Mouse (Mus musculus): Measurements from ENCODE around the gene Slc44a1.

Slc44a1 gene

DNA sequence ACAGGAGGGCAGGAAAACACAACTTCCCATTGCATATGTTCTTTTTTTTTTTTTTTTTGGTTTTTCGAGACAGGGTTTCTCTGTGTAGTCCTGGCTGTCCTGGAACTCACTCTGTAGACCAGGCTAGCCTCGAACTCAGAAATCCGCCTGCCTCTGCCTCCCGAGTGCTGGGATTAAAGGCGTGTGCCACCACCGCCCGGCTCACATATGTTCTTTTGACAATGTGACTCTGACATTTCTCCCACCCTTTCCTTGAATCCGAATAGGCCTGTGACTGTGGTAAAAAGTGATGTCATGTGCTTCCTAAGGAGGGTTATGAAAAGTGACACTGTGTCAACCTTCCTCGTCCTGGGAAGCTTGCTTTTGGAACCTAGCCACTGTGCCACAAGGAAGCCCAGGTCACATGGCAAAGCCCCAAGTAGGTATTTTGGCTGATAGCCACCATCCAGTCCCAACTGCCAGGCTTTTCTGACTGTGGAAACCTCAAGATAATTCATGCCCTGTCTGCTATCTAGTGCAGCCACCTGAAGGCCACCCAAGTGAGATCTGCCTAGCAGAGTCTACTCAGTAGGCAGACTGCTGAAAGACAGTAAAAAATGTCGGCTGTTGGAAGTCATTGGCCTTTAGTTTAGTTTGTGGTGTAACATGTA lies 8.5 kb upstream of the Slc44a1 start:
- DNase-seq = peak; percentile 42 to 44

DNA sequence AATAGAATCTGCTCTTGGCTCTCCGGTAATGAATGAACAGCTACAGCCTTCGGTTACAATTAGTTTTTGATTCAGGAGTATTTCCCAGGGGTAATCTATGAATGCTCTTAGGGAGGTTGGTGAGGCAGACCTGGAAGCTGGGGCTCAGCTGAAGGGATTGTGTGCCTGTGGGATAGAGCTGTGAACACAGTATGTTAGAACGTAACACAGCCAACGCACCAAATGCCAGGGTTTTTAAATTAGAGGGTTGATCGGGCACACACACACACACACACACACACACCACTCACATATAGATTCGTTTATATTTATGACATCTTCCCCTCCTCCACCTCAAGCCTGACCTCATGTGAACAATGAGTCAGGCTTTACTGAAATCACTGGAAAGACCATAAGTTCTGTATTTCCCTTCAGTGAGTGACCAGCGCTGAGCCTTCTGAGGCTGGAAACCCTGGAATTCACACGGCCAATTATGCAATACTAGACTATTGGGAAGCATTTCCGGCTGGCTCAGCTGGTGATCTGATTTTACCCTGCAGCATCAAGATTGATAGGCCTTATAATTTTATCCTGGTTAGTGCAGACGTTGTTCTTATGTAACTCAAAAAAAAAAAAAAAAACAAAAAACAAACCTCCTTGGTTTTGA lies 3.0 kb upstream of the Slc44a1 start:
- DNase-seq = peak; percentile 13 to 28

DNA sequence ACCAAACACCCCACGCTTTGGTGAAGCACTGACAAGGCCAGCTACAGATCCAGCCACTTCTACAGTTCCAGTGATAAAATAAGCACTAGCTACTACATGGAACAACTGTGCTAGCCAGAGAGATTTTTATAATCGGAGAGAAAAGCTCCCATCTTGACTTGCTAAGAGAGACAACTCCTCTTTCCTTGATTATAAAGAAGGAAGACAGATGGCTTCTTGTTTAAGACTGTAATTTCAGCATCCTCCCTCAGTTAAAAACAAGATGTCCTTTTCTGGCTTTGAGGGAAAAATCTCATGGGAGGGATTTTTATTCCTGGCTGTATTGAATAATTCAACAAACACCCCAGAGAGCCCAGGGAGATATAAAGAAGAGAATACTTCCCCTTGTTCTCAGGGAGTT lies 1.8 kb upstream of the Slc44a1 start:
- DNase-seq = no peak

DNA sequence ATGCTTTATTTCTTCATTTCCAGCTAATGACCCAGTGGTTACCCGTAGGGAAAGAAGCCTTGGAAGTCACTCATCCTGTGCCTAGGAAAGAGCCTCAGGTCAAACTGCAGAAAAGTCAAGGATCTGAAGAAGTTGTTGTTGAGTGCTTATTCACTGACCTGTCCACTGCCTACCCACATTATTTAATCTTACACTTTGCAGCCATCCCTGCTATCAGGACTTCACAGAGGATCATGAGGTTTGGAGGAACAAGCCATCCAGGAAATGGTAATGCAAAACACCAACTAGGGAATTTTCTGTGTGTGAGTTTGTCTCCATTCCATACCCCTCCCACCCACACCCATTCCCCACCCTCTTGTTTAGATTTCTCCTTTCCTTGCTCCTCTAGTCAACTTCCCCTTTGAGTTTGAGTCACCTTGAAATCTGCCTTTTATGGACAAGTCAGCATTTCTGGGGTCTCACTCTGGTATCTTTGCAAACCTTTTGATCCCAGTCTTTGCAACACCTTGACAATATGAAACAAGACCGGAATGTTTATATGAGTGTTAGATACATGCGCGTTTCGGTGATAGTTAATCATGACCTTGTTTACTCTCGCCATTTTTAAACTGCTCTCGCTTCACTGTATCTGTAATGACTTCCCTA lies 1.3 kb upstream of the Slc44a1 start:
- no peak for DNase-seq

DNA sequence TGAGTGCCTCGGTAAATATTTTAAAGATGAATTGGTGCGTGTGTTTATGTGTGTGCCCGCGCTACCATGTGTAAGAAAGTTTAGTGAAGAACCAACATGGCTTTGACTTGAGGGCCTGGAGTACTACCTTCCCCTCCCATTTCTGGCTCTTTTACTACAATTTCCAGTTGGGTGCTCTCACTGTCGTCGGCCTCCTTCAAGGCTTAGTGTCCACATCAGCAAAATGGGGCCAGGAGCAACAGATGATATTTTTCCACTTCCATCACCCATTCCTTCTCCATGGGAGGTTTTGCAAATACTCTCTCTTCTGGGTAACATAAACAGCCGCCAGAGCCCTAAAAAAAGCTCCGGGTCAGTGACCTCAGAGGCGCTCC lies 590 bp upstream of the Slc44a1 start:
- DNase-seq = no peak

DNA sequence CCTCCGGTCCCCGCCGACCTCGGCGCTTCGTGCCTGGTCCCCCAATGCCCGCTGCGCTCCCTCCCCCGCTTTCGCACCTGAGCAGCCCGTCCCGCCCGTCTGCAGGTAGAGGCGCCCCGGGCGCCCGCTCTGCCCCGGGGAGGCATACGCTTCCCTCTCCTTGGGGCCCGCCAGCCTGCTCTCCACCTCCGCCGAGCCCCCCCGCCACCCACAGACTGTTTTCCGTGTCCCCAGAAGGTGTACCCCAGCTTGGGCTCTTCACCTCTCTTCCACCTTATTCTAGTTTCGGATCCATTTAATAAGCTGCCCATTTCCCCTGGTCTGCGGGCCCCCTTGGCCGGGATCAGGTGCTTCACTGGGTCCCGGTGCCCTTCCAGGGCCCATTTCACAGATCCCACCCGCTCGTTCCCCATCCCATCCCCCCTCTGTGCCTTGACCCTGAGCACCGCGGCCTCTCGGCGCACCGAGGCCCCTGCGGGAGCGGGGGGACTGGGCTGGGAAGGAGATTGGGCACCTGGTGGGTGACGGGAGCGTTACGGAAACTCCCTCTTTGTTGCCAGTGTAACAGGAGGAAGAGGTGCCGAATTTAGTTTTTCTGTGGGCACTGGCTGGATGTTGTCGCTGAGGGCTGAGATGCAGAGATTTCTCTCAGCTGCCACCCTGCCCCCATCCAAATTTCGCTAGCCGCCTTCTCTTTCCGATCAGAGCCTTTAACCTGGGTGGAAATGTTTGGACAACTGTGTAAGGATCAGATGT lies 781 bp downstream of the Slc44a1 start:
- peak; percentile 46 to 47 for DNase-seq

DNA sequence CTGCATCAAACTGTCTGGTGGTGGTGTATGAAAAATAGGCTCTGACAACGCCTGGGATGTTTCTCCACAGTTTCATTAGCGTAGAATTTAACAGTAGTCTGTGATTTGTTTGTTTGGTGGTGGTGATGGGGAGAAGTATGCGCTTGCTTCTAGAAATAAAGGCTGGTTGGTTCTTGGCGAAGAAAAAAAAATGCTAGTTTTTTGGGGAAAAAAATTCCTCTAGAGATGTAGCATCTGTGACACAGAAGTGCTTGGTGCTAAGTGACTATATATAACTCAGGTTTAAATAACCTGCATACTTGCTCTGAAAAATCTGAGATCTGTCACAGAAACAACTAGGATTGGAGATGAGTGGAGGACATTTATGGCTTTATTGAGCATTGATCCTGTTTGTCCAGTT lies 1.5 kb downstream of the Slc44a1 start:
- DNase-seq = no peak

DNA sequence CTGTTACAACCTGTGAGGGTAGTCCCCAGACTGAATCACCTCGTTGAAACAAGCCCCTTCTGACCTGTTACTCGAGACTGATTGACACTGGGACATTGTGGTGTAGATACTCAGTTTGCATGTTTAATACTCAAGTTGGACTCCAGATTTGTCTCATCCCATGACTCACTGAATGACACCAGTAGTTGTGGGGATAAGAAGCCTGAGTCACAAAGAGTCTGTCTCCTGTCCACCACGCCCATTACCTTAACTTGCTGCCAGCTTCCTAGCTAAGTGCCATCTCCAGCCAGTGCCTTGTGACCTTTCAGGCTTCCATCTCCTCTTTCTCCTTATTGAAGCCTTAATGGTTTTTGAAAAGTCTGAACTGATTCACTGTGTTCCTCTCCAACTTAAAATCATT lies 6.0 kb downstream of the Slc44a1 start:
- DNase-seq = no peak

DNA sequence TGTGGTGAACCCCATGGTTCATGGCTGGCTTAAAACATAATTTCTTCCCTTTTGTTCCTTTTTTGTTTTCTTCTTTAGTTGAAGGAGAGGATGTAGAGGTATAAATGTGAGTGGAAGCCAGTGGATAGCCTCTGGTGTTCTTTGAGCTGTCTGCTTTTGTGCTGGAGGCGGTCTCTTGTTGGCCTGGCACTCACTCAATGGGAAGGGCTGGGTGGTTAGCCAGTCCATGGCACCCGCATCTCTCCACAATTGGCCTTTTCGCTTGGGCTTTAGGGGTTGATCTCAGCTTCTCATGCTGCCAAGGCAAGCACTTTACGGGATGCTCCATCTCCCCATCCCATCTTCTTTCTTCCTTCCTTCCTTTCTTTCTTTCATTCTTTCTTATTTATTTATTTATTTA lies 7.6 kb downstream of the Slc44a1 start:
- no peak for DNase-seq

DNA sequence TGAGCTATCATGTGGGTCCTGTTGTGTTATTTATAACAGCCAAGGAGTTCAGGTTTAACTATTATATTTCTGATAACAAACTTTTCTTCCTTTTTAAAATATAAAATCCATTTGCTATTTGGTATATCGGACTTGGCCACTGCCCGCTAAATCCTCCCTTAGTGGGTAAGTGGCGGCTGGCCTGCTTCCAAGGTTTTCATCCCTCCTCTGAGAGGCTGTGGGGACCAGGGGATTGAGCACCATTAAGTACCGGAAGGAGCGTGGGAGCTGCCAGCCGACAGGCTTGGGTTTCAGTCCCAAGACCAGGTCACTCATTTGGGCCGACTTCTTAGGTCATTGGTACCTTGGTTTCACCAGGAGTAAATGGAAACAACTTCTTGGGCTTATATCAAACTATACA lies 10.5 kb downstream of the Slc44a1 start:
- DNase-seq = peak; percentile 22 to 46

DNA sequence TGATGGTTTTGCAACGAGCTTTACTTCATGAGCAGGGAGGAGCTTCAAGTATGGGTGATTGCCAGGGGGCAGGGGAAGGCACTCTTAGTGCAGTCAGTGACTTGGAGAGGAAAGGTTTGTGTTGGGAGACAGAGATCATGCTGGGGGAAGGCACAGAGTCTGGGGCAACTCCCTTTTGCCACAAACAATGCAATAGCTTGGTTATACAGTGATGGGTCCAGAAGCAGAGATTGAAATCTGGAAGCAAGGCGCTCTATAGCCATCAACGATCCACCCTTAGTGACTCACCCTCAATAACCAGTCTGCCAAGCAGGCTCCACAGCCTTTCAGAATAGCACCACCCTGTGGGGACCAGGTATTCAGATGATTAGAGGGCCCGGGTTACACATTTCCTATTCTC lies 11.7 kb downstream of the Slc44a1 start:
- DNase-seq = peak in 1 of 2 experiments; percentile 28

DNA sequence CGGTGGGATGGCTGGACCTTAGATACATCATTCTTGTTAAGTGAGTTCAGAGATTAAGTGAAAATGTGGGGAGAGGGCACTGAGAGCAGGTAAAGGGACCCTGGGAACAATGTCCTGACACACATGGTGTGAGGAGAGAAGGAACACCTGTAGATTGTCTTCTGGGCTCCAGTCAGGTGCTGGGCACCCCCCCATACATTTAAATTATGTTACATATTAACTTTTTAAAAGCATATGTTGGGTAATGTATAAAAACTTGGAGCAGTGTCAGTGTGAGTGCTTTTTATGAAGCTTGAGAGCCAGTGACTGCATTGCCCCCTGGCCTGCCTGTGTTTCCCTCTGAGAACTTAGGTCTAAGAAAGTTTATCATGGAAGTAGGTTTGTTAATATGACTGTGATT lies 12.2 kb downstream of the Slc44a1 start:
- DNase-seq = no peak

DNA sequence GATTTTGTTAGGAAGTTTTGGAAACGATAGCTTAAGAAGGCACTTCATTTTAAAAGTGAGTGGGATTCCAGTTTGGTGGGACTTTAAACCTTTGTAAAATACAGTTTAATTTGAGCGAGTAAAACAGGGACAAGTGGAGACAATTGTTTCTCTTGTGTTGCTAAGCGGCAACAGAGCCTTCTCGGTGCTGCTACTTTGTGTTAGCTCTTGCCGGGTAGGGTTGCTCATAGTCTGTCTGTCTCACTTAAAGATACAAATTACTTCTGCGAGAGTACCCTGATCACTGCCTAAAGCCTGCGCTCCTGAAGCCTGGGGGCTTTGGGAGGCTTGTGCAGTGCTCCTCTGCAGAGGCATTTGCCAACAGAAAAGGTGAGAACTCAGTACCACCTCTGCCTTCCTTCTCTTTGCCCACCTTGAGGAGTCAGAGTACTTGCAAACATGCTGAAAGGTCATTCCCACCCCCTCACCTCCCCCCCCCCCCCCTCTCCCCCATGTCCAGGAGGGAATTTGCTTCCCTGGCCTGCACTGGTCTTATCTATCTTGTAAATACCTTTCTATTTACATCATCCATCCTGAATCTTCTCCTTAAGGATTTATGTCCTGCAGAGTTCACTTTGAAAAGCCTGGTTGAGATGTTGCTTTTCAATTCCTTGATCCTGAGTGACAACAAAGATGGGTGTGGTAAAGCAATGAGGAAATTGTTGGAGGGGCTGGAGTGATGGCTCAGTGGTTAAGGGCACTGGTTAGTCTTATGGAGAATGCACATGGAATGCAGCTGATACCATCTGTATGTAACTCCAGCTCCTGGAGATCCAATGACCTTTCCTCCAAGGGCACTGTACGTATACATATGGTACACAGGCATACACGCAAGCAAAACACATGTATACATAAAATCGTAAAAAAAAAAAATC lies 13.0 kb downstream of the Slc44a1 start:
- DNase-seq = no peak

DNA sequence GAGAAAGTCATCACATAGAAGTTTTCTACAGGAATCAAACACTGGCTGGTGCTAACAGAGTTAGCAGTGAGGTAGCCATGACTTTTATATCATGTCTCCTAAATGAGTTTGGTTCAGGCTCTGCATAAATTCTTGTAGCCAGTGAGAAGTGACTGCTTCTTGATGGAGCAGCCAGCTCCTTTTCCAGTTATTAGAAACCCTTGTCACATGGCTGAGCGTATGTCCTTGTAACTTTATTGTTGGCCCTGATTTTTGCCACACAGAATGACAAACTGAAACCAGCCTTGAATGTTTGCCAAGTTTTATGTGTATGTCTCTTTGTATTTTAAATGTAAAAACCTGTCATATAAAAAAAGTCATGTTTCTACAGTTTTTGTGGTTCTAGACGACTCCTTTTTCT lies 15.7 kb downstream of the Slc44a1 start:
- no peak for DNase-seq

DNA sequence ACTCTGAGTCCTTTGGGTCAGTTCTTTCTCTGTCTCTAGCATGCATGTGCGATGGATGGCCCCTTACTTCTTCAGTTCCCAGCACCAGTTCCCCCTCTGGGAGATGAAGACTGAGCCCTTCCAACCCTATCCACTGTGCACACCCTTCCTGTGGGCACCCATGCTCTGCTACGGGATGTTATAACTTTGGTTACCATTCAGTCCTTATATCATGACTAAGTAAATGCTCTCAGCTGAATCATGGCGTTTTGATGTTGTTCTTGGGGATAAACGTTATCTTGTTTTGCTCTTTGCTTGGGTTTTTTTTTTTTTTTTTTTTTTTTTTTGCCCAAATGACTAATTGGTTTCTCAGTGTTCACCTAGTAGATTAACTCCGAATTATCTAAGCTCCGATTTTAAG lies 16.4 kb downstream of the Slc44a1 start:
- DNase-seq = no peak

DNA sequence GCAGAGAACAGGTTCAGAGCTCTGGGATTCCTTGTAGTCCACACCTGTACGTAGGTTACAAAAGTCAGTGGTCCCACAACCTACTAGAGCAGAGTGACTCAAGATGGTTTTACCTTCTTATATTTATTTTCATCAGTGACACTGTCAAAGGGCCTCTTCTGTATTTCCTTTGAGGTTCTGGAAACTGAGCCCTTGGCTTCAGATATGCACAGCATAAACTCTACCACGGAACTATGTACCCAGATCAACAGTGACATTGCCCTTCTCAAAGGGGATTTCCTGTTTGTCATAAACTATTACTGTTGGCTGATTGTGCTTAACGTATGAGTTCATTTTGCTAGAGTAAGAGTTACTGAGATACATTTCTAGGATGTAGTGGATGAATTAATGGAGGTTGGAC lies 18.3 kb downstream of the Slc44a1 start:
- no peak for DNase-seq

DNA sequence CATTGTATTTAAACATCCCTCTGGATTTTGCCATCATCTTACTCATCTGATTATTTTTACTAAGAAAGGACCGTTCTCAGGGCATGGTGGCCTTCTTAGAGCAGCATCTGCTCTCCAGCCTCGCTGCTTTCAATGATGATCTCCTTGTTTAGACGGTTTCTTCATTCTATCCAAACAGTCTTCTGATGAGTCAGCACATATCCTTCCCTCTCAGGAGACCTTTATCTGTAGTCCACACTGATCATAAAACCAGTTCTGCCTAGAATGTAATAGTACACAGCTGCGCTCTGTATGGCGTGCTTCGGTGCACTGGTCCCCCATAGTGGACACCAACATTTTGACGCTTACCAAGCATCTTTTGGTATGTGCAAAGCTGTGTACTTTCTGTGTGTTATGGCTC lies 19.5 kb downstream of the Slc44a1 start:
- no peak for DNase-seq

DNA sequence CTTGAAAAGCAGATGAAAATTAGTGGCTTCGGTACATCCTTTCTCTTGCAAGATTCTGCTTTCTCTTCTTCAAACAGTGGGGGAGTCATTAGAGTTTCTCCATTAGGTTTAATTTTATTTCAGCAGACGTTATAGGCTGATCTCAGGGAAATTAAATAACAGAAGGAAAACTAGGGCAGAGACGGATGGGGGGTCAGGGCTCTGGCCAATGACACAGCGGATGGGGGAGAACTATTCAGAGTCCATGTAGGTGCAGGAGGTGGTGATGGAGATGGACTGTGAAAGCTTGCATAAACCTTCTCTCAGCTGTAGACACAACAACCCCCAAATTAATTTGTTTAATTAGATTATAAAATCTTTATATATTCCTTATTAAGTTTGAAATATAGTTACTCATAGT lies 20.8 kb downstream of the Slc44a1 start:
- DNase-seq = no peak

DNA sequence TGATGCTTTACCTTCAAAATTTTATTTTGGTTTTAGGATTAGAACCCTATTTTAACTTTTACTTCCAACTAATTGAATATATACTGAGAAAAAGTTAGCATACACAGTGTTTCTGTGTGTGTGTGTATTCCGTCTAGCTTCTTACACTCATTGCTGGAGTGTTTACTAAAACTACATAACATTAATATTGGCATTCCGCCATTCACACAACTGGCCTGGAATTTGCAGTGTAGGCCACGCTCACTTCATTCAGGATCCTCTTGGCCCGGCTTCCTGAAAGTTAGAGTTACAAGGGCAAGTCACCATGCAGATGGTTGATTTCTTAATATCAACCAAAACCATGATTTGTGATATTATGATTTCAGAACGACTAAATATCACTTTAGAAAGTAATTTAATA lies 21.9 kb downstream of the Slc44a1 start:
- peak; percentile 19 to 40 for DNase-seq

DNA sequence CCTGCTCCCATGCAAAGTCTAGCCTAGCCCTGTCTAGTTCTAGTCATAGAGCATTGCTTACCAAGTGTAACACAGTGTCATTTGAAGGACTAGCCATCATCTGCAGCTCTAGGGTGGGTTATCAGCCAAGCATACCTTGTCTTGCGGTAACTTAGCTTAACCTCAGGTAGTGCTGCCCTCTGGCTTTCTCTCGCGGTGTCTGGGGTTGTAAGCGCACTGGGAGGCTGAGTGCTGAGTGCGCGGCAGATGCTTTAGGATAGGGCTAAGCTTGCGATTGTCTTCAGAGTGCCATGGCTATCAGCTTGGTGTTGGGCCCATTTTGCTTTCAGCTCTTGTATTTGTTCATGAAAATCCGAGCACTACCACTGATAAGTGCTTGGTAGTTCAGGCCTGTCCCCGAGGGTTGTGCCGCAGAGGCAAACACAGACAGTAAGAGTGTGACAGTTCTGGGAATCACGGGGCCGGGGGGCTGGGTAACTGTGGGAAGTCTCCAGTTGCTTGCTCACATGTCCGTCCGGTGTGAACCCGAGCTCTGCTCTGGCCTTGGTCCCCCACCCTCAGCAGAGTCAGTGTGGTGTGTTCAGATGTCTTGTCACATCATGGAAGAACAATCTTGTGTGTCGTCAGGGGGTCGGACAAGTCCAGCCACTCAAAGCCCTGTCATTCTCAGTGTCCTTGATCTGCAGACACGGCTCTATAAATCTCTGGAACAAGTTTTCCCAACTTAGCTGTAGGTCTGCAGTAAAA lies 22.5 kb downstream of the Slc44a1 start:
- DNase-seq = peak in 1 of 2 experiments; percentile 29

DNA sequence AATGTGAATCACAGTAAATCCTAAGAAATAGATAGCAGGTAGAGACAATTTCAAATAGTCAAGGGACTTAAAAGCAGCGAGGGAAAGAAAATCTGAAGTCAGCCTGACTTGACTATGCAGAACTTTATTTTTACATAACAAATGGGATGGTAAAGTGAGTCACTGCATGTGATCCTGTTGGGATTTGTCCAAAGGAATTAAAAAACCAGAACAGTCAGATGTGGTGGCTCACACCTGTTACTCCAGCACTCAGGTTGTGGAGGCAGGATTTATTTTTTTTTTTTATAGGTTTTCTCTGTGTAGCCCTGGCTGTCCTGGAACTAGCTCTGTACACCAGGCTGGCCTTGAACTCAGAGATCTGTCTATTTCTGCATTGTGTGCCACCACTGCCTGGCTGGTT lies 25.7 kb downstream of the Slc44a1 start:
- no peak for DNase-seq

DNA sequence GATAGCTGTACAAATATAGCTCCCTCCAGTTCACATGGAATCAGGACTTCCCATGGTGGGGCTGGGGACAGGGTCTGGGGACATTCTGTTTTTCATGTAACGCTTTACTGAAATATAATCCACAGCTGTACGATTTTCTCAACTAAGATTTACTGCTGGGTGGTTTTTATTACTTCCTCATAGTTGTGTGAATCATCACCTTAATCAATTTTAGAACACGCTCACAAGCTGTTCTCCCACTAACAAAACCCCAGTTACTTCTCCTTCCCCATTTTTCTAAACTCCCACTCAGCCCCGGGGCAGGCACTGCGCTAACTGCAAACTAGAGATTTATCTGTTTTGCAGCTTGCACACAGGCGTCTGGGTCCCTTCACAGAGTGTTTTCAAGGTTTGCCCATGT lies 28.8 kb downstream of the Slc44a1 start:
- peak in 1 of 2 experiments; percentile 16 for DNase-seq

Data from lung, postnatal 4 days (tissue).